Mouse (Mus musculus): ENCODE measurements around the gene Nfrkb. TPM values are rescaled to one million over a fixed set of nuclear protein-coding genes. Genes with fewer than 3 reads are reported as not detected.

The Nfrkb gene
- 10 to 100 TPM; 19.1 to 30.3 TPM for total RNA-seq (2021)
- long read RNA-seq, experiment 1, partial matches to known transcripts = 4 of 5 reads
- long read RNA-seq, experiment 1, other reads (novel, unspliced or antisense) = 1 of 5 reads
- long read RNA-seq, experiment 2, partial matches to known transcripts = 0 of 2 reads
- long read RNA-seq, experiment 2, other reads (novel, unspliced or antisense) = 2 of 2 reads

DNA sequence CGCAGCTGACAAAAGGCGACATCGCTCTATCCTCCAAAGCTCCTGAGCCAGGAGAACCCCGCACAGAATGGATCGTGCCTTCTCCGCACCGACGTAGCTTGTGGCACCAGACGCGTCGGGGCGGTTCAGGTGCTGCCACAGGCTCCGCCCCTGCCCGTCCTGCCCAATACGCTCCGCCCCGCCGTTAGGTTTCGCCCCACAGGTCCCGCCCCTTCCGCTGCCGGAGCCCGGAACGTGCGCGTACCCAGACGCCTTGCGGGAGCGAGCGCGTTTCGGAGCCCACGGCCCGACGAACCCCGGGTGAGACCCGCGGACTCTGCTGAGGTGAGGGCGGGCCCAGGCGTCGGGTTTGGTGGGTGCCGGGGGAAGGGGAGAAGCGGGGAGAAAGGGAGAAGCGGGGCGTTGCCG, at the start of gene Nfrkb:
Gene Nfrkb (plus strand): TSS at position 246 of the 408 bp plus-strand sequence.
- peak; percentile 98 for DNase-seq

GRCm38 (mm10) chr9:31344289-31344831, 41.6 kb upstream of the Nfrkb start:
- no peak for DNase-seq

GRCm38 (mm10) chr9:31346575-31347080, 39.4 kb upstream of the Nfrkb start:
- no peak for DNase-seq

- no peak for DNase-seq
Observed at GRCm38 (mm10) chr9:31348458-31348857, 37.5 kb upstream of the Nfrkb start.

- DNase-seq = peak; percentile 86
Observed at GRCm38 (mm10) chr9:31348915-31349314, 37.1 kb upstream of the Nfrkb start.

DNA sequence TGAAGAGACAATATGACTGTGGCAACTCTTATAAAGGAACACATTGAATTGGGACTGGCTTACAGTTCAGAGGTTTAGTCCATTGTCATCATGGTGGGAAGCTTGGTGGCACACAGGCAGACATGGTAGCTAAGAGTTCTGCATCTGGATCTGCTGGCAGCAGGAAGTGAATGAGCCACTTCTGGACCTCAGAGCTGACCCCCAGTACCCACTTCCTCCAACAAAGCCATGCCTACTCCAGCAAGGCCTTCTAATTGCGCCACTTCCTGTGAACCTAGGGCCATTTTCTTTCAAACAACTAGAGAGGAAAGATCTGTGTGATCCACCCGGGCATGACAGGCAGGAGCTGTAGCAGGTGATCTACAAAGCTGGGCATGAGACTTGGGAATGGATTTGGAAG, 33.3 kb upstream of the Nfrkb start:
- DNase-seq = no peak

GRCm38 (mm10) chr9:31353518-31353917, 32.5 kb upstream of the Nfrkb start:
- no peak for DNase-seq

DNA sequence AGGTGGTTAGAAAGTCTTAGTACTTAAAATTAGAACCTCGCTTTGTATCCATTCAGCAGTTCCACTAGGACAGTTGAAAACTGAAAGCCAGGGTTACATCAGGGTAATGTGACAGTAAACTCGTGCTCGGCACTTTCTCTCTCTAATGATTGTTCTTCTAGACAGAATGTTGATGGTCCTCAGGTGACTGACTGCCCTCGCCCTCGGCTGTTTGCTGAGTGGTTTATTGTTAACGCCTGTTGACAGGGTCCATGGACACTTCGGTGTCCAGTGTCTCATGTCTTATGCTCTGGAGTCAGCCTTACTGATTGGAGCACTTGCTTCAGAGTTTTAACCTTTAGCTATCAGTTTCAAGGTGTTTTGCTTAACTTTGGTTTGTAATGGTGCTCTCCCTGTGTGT, 31.9 kb upstream of the Nfrkb start:
- no peak for DNase-seq

GRCm38 (mm10) chr9:31363698-31364609, 22.0 kb upstream of the Nfrkb start:
- peak; percentile 50 for DNase-seq

- no peak for DNase-seq
Observed at GRCm38 (mm10) chr9:31365086-31365485, 20.9 kb upstream of the Nfrkb start.

DNA sequence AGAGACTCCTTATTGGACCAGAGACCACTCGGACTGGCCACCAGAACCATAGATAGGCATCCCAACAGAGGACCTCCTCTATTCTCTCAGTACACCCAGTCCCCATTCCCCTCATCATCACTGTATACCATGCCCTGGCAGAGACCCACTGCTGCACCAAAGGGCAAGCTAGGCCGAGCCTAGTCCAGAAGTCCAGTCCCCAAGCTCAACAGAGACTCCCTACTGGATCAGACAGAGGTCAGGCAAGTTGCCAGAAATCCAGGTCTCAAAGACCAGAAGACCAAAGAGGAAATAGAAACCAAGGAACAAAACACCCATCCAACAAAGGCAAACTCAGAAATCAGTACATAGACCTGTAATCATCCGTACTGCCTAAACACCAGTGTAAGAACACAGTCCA, 14.3 kb upstream of the Nfrkb start:
- no peak for DNase-seq

GRCm38 (mm10) chr9:31376661-31377060, 9.3 kb upstream of the Nfrkb start:
- DNase-seq = no peak

DNA sequence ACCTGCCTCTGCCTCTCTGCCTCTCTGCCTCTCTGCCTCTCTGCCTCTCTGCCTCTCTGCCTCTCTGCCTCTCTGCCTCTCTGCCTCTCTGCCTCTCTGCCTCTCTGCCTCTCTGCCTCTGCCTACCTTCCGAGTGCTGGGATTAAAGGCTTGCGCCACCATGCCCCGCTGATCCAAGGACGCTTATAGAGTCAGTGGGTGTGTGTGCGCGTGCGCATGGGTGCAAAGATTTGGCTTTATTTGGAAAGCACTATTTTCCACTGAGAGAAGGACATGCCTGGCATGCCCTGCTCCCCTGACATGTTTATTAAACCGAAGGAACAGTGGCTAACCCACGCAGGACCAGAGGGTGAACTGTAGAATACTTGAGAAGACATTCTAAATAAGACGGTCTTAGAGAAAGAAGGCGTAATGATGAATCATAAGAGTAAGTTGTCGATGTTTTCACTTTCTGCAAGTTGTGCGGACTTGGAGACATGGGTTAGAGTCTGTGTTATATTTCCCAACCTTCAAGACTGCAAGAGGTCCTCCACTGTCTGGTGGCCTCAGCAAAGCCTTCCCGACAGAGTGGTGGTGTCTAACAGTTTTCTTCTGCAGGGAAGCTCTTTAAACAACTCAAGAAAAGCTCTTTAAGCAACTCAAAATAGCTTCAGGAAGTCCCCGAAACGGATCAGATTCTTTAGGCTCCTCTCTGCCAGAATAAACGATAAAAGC, 1.0 kb upstream of the Nfrkb start:
- no peak for DNase-seq

DNA sequence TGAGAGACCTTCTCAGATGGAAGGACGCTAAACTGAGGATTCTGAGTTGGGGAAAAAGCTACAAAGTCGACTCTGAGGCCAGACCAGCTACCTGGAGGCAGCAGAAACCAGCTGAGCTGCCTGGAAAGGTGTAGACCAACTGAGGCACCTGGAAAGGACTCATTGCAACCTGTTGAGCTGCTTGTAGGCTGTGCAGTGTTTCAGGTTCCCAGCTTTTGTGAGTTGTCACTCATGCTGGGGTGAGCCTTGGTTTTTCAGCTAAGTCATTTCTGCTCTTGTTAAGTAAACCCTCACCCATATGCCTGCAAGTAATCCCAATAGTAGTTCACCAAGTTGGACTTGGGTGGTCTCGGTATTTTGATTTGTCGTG, 507 bp upstream of the Nfrkb start:
- no peak for DNase-seq

DNA sequence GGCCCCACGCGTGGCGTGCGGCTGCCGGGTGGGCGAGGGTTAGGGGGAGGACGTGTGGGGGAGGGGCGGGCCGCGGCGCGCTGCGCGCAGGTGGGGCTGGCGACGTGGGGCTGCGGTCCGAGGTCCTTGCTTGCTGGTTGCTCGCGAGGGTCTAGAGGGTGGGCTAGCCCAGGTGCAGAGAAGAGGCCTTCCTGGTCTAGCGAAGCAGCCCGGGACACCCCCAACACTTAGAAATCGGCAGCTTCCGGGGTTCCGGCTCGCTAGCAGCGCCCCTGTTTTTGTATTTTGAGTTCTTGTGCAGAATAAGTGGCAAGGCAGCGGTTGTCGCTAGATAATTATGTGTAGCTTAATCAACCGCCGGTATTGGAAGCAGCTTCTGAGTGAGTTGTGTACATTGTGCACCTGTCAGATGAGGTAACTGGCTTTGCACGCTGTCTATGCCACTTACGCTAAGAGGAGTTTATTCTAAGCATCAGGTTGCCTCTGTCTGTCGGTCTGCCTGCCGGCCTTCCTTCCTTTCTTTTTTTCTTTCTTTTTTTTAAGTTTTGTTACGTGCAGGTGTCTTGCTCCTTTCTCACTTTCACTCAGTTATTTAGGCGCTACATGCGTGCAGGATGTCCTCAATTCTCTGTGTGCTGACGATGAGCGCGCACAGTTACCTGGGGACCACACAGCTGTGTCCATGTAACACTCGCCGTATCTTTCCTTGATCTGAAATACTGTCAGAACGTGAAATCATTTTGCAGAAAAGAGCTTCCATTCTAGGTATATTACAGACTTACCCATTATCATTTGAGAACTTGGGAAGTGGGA, 582 bp downstream of the Nfrkb start:
- no peak for DNase-seq

DNA sequence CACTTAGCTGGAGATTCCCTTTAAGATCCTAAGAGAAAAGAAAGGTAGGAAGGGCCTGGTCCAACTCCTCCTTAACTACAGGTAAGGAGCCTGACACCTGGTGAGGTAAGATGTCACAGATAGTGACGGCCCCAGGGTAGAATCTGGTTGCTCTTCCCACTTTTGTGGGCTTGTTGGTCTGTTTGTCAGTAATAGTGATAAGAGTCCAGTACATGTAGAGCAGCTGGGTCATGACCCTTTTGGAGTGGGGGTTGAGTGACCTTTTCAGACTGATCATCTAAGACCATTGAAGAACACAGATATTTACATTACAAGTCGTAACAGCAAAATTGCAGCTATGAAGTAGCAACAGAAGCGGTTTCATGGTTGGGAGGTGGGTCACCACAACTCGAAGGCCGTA, 1.2 kb downstream of the Nfrkb start:
- DNase-seq = no peak

- peak; percentile 89 for DNase-seq
Observed at GRCm38 (mm10) chr9:31400441-31400840, 14.4 kb downstream of the Nfrkb start.

DNA sequence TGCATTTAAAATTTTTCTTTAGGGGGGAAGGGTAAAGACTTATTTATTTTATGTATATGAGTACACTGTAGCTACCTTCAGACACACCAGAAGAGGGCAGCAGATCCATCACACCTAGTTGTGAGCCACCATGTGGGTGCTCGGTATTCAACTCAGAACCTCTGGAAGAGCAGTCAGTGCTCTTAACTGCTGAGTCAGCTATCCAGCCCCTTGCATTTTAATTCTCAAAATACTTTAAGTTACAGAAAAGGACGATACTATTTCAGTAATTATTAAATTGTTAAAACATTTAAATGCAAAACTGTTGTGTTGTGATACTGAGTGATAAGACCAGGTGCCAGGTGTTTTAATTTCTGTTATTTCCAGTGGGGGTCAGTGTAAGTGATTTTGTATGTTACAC, 18.3 kb downstream of the Nfrkb start:
- DNase-seq = no peak

DNA sequence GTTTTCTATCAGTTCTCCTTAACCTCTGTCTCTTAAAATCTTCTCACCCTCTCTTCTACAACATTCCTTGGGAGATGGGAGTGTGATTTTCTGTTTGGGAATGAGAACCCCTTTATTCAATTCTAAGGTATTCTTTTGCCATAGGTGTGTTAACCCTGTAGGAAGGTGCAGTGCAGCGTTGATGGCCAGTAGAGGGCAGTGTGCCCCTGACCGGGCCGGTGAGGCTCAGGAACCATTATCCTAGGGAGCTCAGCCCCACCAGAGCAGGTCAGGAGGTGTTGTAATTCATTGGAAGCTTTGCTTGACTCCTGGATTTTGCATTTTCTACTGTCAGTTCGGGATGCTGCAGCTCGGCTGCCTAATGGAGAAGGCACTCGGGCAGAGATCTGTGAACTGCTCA, 19.2 kb downstream of the Nfrkb start:
- DNase-seq = peak; percentile 61

DNA sequence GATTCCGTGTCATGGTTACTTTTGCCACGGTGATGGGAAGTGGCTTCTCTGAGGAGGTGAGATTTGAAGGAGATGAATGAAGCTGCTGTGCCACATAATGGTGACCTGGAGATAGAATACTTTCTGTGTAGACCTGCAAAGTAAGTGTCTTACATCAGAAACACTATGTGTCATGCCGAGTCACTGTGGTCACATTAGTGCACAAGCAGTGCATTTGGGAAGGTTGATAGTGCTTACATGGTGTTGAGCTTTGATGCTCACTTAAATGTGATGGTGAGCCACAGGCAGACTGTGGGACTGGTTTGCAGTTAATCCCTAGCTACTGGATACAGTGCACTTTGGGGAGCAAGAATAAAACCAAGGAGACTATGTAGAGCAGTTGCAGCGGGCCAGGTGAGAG, 26.2 kb downstream of the Nfrkb start:
- no peak for DNase-seq

GRCm38 (mm10) chr9:31418821-31419220, 32.8 kb downstream of the Nfrkb start:
- no peak for DNase-seq

DNA sequence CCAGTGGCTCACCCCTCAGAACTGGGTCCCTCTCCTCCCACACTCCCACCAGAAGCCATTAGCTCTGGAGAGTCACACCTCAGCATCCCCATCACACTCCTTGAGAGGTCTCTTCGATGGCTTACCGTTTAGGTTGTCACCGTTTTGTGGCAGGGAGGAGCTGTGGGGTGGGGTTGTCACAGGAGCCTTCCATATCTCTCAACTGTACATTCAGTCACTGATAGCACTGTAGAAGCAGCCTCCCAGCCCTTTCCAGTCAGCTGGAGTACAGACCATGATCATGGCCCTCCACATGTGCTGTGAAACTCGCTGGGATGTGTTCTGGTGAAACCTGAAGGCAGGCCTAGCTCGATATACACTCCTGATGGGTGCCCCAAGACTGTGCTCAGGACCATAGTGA, 36.2 kb downstream of the Nfrkb start:
- DNase-seq = no peak
